Mouse (Mus musculus) MEL (cell line): ENCODE measurements at regions not wholly inside any gene's neighbourhood (a gene's known extent, or its start where the extent isn't known, plus 50 kb on each side); places are given as distances from the start of the nearest gene placed in this dataset.

Experiments
- DNase-seq: peaks from one replicate; pipeline ENCODE4 v3.0.0; 2011; ENCODE audit warnings: low read depth, low spot score
- H3K27ac ChIP-seq: 2 replicates; pipeline ENCODE4 v1.5.1; 2012; ENCODE audit warnings: low read depth, mild to moderate bottlenecking, control low read depth, low read length, moderate library complexity; ENCODE audit not compliant: control insufficient read depth
- H3K27me3 ChIP-seq, 2 experiments: fragments of 150-350 bp in 1 of 2; sonication (generic) in 1 of 2; 2 replicates each; pipeline ENCODE4 v1.6.1; 2012; ENCODE audit warnings: low read length in 2 of 2, mild to moderate bottlenecking in 2 of 2, improper control_type of control experiment in 1 of 2, moderate library complexity in 1 of 2; ENCODE audit not compliant: insufficient read depth in 2 of 2, control insufficient read depth in 1 of 2
- H3K36me3 ChIP-seq, 2 experiments: 2 replicates each; pipeline ENCODE4 v1.6.1; 2012 to 2014; ENCODE audit warnings: low read length in 2 of 2, improper control_type of control experiment in 1 of 2, inconsistent platforms in 1 of 2, mild to moderate bottlenecking in 1 of 2; ENCODE audit not compliant: insufficient read depth in 2 of 2, control insufficient read depth in 1 of 2
- H3K4me1 ChIP-seq, 2 experiments: fragments of 150-350 bp in 1 of 2; sonication (generic) in 1 of 2; 2 replicates each; pipeline ENCODE4 v1.6.1; 2012; ENCODE audit warnings: low read length in 2 of 2, improper control_type of control experiment in 1 of 2, mild to moderate bottlenecking in 1 of 2; ENCODE audit not compliant: insufficient read depth in 2 of 2, control insufficient read depth in 1 of 2
- H3K4me3 ChIP-seq, 2 experiments: fragments of 150-350 bp in 1 of 2; sonication (generic) in 1 of 2; 2 replicates each; pipeline ENCODE4 v1.5.1; 2012; ENCODE audit warnings: low read depth in 2 of 2, low read length in 2 of 2, mild to moderate bottlenecking in 2 of 2, moderate library complexity in 2 of 2, control low read depth in 1 of 2, improper control_type of control experiment in 1 of 2; ENCODE audit not compliant: control insufficient read depth in 1 of 2, insufficient read depth in 1 of 2
- H3K79me2 ChIP-seq: 2 replicates; pipeline ENCODE4 v1.6.1; 2012; ENCODE audit warnings: mild to moderate bottlenecking, low read length, moderate library complexity; ENCODE audit not compliant: control insufficient read depth, poor library complexity, insufficient read depth
- H3K9ac ChIP-seq: 2 replicates; pipeline ENCODE4 v1.6.1; 2012; ENCODE audit warnings: low read depth, mild to moderate bottlenecking, control low read depth, low read length, moderate library complexity; ENCODE audit not compliant: control insufficient read depth, poor library complexity, severe bottlenecking
- H3K9me3 ChIP-seq: fragments of 150-350 bp; sonication (generic); replicated peaks from 2 replicates; pipeline ENCODE4 v1.6.1; 2012; ENCODE audit warnings: mild to moderate bottlenecking, low read length, improper control_type of control experiment, moderate library complexity; ENCODE audit not compliant: insufficient read depth
- CTCF ChIP-seq, 3 experiments: IDR thresholded peaks in 2 of 3; conservative IDR thresholded peaks in 1 of 3; 2 replicates each; pipeline ENCODE4 v1.5.1; 2011 to 2012; ENCODE audit warnings: low read length in 3 of 3, low read depth in 2 of 3, mild to moderate bottlenecking in 2 of 3, improper control_type of control experiment in 1 of 3, inconsistent platforms in 1 of 3, mixed read lengths in 1 of 3, moderate library complexity in 1 of 3; ENCODE audit not compliant: control insufficient read depth in 1 of 3, insufficient read depth in 1 of 3, poor library complexity in 1 of 3, severe bottlenecking in 1 of 3
- EP300 ChIP-seq, 2 experiments: IDR thresholded peaks; 2 replicates each; pipeline ENCODE4 v1.6.1; 2011; ENCODE audit warnings: improper control_type of control experiment in 2 of 2, low read length in 2 of 2, low read depth in 1 of 2, mild to moderate bottlenecking in 1 of 2
- ETS1 ChIP-seq: IDR thresholded peaks from 2 replicates; pipeline ENCODE4 v1.6.1; 2012; ENCODE audit warnings: low read depth, mild to moderate bottlenecking, inconsistent platforms, low read length, improper control_type of control experiment, moderate library complexity
- GABPA ChIP-seq: IDR thresholded peaks from 2 replicates; pipeline ENCODE4 v1.6.1; 2012; ENCODE audit warnings: low read depth, mild to moderate bottlenecking, inconsistent platforms, low read length, improper control_type of control experiment, moderate library complexity
- GATA1 ChIP-seq: IDR thresholded peaks from 2 replicates; pipeline ENCODE4 v1.6.1; 2011; ENCODE audit warnings: low read depth, low read length, improper control_type of control experiment
- HCFC1 ChIP-seq: IDR thresholded peaks from 2 replicates; pipeline ENCODE4 v1.6.1; 2012; ENCODE audit warnings: low read depth, mild to moderate bottlenecking, inconsistent platforms, low read length, improper control_type of control experiment, moderate library complexity
- JUND ChIP-seq: IDR thresholded peaks from 2 replicates; pipeline ENCODE4 v1.6.1; 2011; ENCODE audit warnings: low read depth, mild to moderate bottlenecking, improper control_type of control experiment, low read length
- MAFK ChIP-seq: IDR thresholded peaks from 2 replicates; pipeline ENCODE4 v1.6.1; 2011; ENCODE audit warnings: low read depth, mild to moderate bottlenecking, low read length, improper control_type of control experiment, borderline replicate concordance
- MAZ ChIP-seq: IDR thresholded peaks from 2 replicates; pipeline ENCODE4 v1.6.1; 2012; ENCODE audit warnings: low read depth, mild to moderate bottlenecking, inconsistent platforms, low read length, improper control_type of control experiment
- MYB ChIP-seq: IDR thresholded peaks from 2 replicates; pipeline ENCODE4 v1.6.1; 2011; ENCODE audit warnings: mild to moderate bottlenecking, low read depth, low read length, improper control_type of control experiment
- MYC ChIP-seq: IDR thresholded peaks from 2 replicates; pipeline ENCODE4 v1.6.1; 2011; ENCODE audit warnings: low read depth, mild to moderate bottlenecking, low read length, improper control_type of control experiment, moderate library complexity
- NRF1 ChIP-seq: IDR thresholded peaks from 2 replicates; pipeline ENCODE4 v1.6.1; 2014; ENCODE audit warnings: low read depth, mild to moderate bottlenecking, inconsistent platforms, low read length, improper control_type of control experiment, moderate library complexity; ENCODE audit not compliant: poor library complexity, insufficient read depth, severe bottlenecking
- POLR2A ChIP-seq, 2 experiments: IDR thresholded peaks; 2 replicates each; pipeline ENCODE4 v1.6.1; 2011 to 2012; ENCODE audit warnings: low read length in 2 of 2, mild to moderate bottlenecking in 2 of 2, control low read depth in 1 of 2, improper control_type of control experiment in 1 of 2, low read depth in 1 of 2, moderate library complexity in 1 of 2; ENCODE audit not compliant: control insufficient read depth in 1 of 2, insufficient read depth in 1 of 2, poor library complexity in 1 of 2
- SIN3A ChIP-seq: IDR thresholded peaks from 2 replicates; pipeline ENCODE4 v1.6.1; 2012; ENCODE audit warnings: low read length, improper control_type of control experiment, inconsistent platforms
- SMC3 ChIP-seq: IDR thresholded peaks from 2 replicates; pipeline ENCODE4 v1.6.1; 2011; ENCODE audit warnings: low read depth, low read length, improper control_type of control experiment
- TAL1 ChIP-seq: IDR thresholded peaks from 2 replicates; pipeline ENCODE4 v1.6.1; 2012; ENCODE audit warnings: mild to moderate bottlenecking, inconsistent platforms, low read length, moderate library complexity, mixed read lengths
- TBP ChIP-seq: IDR thresholded peaks from 2 replicates; pipeline ENCODE4 v1.8.0; 2011; ENCODE audit warnings: low read depth, low read length, improper control_type of control experiment
- TCF12 ChIP-seq: IDR thresholded peaks from 2 replicates; pipeline ENCODE4 v1.6.1; 2014; ENCODE audit warnings: low read depth, mild to moderate bottlenecking, inconsistent platforms, low read length, improper control_type of control experiment, moderate library complexity
- USF1 ChIP-seq: IDR thresholded peaks from 2 replicates; pipeline ENCODE4 v1.6.1; 2014; ENCODE audit warnings: low read depth, mild to moderate bottlenecking, inconsistent platforms, low read length, improper control_type of control experiment, moderate library complexity
- USF2 ChIP-seq, 2 experiments: IDR thresholded peaks; 2 replicates each; pipeline ENCODE4 v1.6.1; 2011 to 2012; ENCODE audit warnings: improper control_type of control experiment in 2 of 2, low read length in 2 of 2, borderline replicate concordance in 1 of 2, inconsistent platforms in 1 of 2, low read depth in 1 of 2, mild to moderate bottlenecking in 1 of 2; ENCODE audit not compliant: insufficient read depth in 1 of 2
- ZKSCAN1 ChIP-seq: IDR thresholded peaks from 2 replicates; pipeline ENCODE4 v1.6.1; 2012; ENCODE audit warnings: low read depth, mild to moderate bottlenecking, inconsistent platforms, low read length, improper control_type of control experiment, moderate library complexity
- ZMIZ1 ChIP-seq: IDR thresholded peaks from 2 replicates; pipeline ENCODE4 v1.6.1; 2012; ENCODE audit warnings: low read depth, mild to moderate bottlenecking, inconsistent platforms, low read length, improper control_type of control experiment, moderate library complexity
- ZNF384 ChIP-seq: IDR thresholded peaks from 2 replicates; pipeline ENCODE4 v1.6.1; 2012; ENCODE audit warnings: low read depth, mild to moderate bottlenecking, inconsistent platforms, low read length, improper control_type of control experiment

- Histone ChIP-seq H3K9ac (no peak overlapping the region), H3K4me3 (no peak overlapping the region), H3K27me3 (no peaks in the 10 kb centered on the region), H3K27ac (no peak overlapping the region)
- TF ChIP-seq GATA1 (no peak), MAFK (no peak), MYC (no peak)
- TF ChIP-seq, all 39 proteins: peak for 0
- DNase-seq, result no peak
- peaks cover 0 to 18% of the 10 kb centered on the region in 2 experiments; a peak in 2 of 4 replicates for H3K4me1 ChIP-seq
- no peaks in the 10 kb centered on the region for H3K79me2 ChIP-seq
- H3K9me3 ChIP-seq, result no peaks in the 10 kb centered on the region
- H3K36me3 ChIP-seq, result peaks cover 0 to 5% of the 10 kb centered on the region in 2 experiments; a peak in 1 of 4 replicates
Measured at GRCm38 (mm10) chr3:41180911-41181310, 98.1 kb upstream of the Pgrmc2 start.

GRCm38 (mm10) chr3:41179037-41179880 lies 96.4 kb upstream of the Pgrmc2 start:
- Histone ChIP-seq H3K27me3 (no peaks in the 10 kb centered on the region), H3K4me3 (no peak overlapping the region), H3K27ac (no peak overlapping the region), H3K79me2 (no peaks in the 10 kb centered on the region), H3K4me1 (peaks cover 0 to 18% of the 10 kb centered on the region in 2 experiments; a peak in 2 of 4 replicates), H3K36me3 (peaks cover 0 to 5% of the 10 kb centered on the region in 2 experiments; a peak in 1 of 4 replicates), H3K9ac (no peak overlapping the region), H3K9me3 (no peaks in the 10 kb centered on the region)
- TF ChIP-seq TAL1, result peak; percentile 45
- TF ChIP-seq ZKSCAN1, result no peak
- peak in 1 of 2 experiments; percentile 5; a peak in 1 of 4 replicates for TF ChIP-seq EP300 (IDR thresholded peaks at IDR 0.05; ENCODE audit: low read depth in 1 of 2, low read length in 2 of 2)
- no peak for TF ChIP-seq GATA1
- 0 out of 2 replicates have a peak, but pooled peaks have one; percentile 29 for TF ChIP-seq TCF12
- TF ChIP-seq ETS1, result peak; percentile 42; the same call in 1 of the 2 replicates
- peak; percentile 56 for DNase-seq

DNA sequence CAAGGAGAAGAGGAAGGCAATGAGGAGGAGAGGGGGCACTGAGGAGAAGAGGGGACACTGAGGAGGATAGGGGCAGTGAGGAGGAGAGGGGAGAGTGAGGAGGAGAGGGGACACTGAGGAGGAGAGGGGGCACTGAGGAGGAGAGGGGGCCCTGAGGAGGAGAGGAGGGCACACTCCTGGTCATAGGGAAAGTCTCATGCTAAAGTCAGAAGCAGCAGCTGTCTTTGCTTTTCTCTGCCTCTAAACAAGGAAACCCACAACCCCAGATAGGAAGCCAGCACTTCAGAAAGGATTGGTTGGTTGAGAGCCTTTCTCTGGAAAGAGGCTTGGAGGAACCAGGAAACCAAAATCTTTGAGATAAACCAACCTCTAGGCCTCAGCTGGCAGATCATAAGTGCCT lies 94.3 kb upstream of the Pgrmc2 start:
- no peaks in the 10 kb centered on the region for H3K79me2 ChIP-seq
- peaks cover 0 to 5% of the 10 kb centered on the region in 2 experiments; a peak in 1 of 4 replicates for H3K36me3 ChIP-seq
- H3K27me3 ChIP-seq, result no peaks in the 10 kb centered on the region
- TF ChIP-seq SIN3A, result no peak
- TF ChIP-seq USF2 (IDR thresholded peaks at IDR 0.05; ENCODE audit: borderline replicate concordance in 1 of 2, insufficient read depth in 1 of 2, low read depth in 1 of 2, low read length in 2 of 2), result no peak
- no peak for TF ChIP-seq MAZ
- no peak for TF ChIP-seq ZMIZ1
- TF ChIP-seq MYB, result no peak
- no peak for TF ChIP-seq TAL1
- no peak for TF ChIP-seq POLR2A (IDR thresholded peaks at IDR 0.05; ENCODE audit: control insufficient read depth in 1 of 2, insufficient read depth in 1 of 2, low read depth in 1 of 2, low read length in 2 of 2, poor library complexity in 1 of 2)
- no peak for TF ChIP-seq TBP
- TF ChIP-seq SMC3, result no peak
- no peak for TF ChIP-seq USF1
- no peak for TF ChIP-seq HCFC1
- TF ChIP-seq GABPA, result no peak
- TF ChIP-seq ZNF384, result no peak
- TF ChIP-seq CTCF (IDR thresholded peaks at IDR 0.05 in 2 of 3, conservative IDR thresholded peaks at IDR 0.05 in 1 of 3; ENCODE audit: control insufficient read depth in 1 of 3, insufficient read depth in 1 of 3, low read depth in 2 of 3, low read length in 3 of 3, poor library complexity in 1 of 3, severe bottlenecking in 1 of 3), result no peak
- no peak for TF ChIP-seq TCF12
- TF ChIP-seq EP300 (IDR thresholded peaks at IDR 0.05; ENCODE audit: low read depth in 1 of 2, low read length in 2 of 2), result no peak
- no peak for TF ChIP-seq JUND
- no peak for TF ChIP-seq NRF1
- TF ChIP-seq, all 39 proteins: peak for 0
- Histone ChIP-seq H3K4me3 (no peak overlapping the region), H3K9me3 (no peaks in the 10 kb centered on the region), H3K4me1 (peaks cover 0 to 18% of the 10 kb centered on the region in 2 experiments; a peak in 2 of 4 replicates), H3K27ac (no peak overlapping the region), H3K9ac (no peak overlapping the region)
- peak; percentile 16 for DNase-seq
